Mouse (Mus musculus): Measurements from ENCODE around the gene Tctn1.

DNA sequence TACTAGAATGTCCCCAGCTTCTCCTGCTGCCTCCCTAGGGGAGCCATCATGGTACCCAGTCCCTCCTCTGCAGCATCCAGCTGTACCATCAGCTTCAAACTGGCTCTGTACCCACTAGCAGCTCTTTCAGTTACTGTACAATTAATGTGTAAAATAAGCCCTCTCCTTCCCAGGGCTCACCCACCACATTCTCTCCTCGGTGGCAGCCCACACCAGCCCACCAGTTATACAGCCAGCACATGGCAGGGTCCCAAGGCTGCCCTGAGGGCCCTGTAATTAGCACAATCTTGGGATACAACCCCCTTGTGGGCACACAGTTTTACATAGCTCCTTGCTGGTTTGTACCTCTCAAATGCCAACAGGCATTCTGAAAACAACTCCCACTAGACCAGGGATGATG lies 23.3 kb downstream of the Tctn1 start:
- TF ChIP-seq CTCF (IDR thresholded peaks at IDR 0.05; ENCODE audit: low read depth) (no peak), EP300 (IDR thresholded peaks at IDR 0.05; ENCODE audit: low read depth) (no peak)
